Mouse (Mus musculus): ENCODE data around the gene Krtap19-4. TPM values are rescaled to one million over a fixed set of nuclear protein-coding genes. Genes with fewer than 3 reads are reported as not detected.

Gene Krtap19-4
- polyA plus RNA-seq (2012; rRNA removed), result not detected in 2 replicates

GRCm38 (mm10) chr16:88884989-88885388, at the start of gene Krtap19-4:
Gene Krtap19-4, minus strand, starts transcription at chr16:88885089.

GRCm38 (mm10) chr16:88932165-88932564, 47.3 kb upstream of the Krtap19-4 start, which contains the start of gene Krtap19-9b:
Gene Krtap19-9b, minus strand, starts transcription at chr16:88932265.

GRCm38 (mm10) chr16:88896357-88896756, 11.5 kb upstream of the Krtap19-4 start, which contains the start of gene Krtap19-5:
Gene Krtap19-5, minus strand, starts transcription at chr16:88896457.

GRCm38 (mm10) chr16:88877938-88878337, 7.0 kb downstream of the Krtap19-4 start, which contains the start of gene Krtap19-3:
Gene Krtap19-3, minus strand, starts transcription at chr16:88878038.

GRCm38 (mm10) chr16:88874169-88874568, 10.7 kb downstream of the Krtap19-4 start, which contains the start of gene Krtap19-2:
Gene Krtap19-2, minus strand, starts transcription at chr16:88874269.

GRCm38 (mm10) chr16:88869311-88869710, 15.6 kb downstream of the Krtap19-4 start, which contains the start of gene Krtap19-1:
Gene Krtap19-1, minus strand, starts transcription at chr16:88869411.

Other genes starting within 250 kb of the Krtap19-4 start
- gene Krtap26-1, start 237.3 kb downstream of the Krtap19-4 start, polyA plus RNA-seq (2012; rRNA removed), result not detected in 2 replicates
- gene Krtap27-1, start 213.4 kb downstream of the Krtap19-4 start, polyA plus RNA-seq (2012; rRNA removed), result not detected in 2 replicates
- gene 2310061N02Rik, start 177.1 kb downstream of the Krtap19-4 start, polyA plus RNA-seq (2012; rRNA removed), result not detected in 2 replicates
- not detected in 2 replicates for gene Krtap13-1, start 156.2 kb downstream of the Krtap19-4 start, polyA plus RNA-seq (2012; rRNA removed)
- not detected in 2 replicates for gene Krtap13, start 133.5 kb downstream of the Krtap19-4 start, polyA plus RNA-seq (2012; rRNA removed)
- gene 2310034C09Rik, start 126.2 kb downstream of the Krtap19-4 start, polyA plus RNA-seq (2012; rRNA removed), result not detected in 2 replicates
- gene 2310057N15Rik, start 110.9 kb downstream of the Krtap19-4 start, polyA plus RNA-seq (2012; rRNA removed), result not detected in 2 replicates
- gene Gm5965, start 107.2 kb downstream of the Krtap19-4 start, polyA plus RNA-seq (2012; rRNA removed), result not detected in 2 replicates
- not detected in 2 replicates for gene Gm20741, start 72.9 kb downstream of the Krtap19-4 start, polyA plus RNA-seq (2012; rRNA removed)
- not detected in 2 replicates for gene Krtap15, start 64.9 kb downstream of the Krtap19-4 start, polyA plus RNA-seq (2012; rRNA removed)
- gene Krtap14, start 58.9 kb downstream of the Krtap19-4 start, polyA plus RNA-seq (2012; rRNA removed), result not detected in 2 replicates
- gene Krtap19-1, start 15.7 kb downstream of the Krtap19-4 start, polyA plus RNA-seq (2012; rRNA removed), result not detected in 2 replicates
- not detected in 2 replicates for gene Krtap19-2, start 10.8 kb downstream of the Krtap19-4 start, polyA plus RNA-seq (2012; rRNA removed)
- gene Krtap19-3, start 7.1 kb downstream of the Krtap19-4 start, polyA plus RNA-seq (2012; rRNA removed), result not detected in 2 replicates
- gene Krtap19-5, start 11.4 kb upstream of the Krtap19-4 start, polyA plus RNA-seq (2012; rRNA removed), result not detected in 2 replicates
- gene Krtap19-9b, start 47.2 kb upstream of the Krtap19-4 start, polyA plus RNA-seq (2012; rRNA removed), result not detected in 2 replicates
- gene Krtap16-3, start 77.8 kb upstream of the Krtap19-4 start, polyA plus RNA-seq (2012; rRNA removed), result not detected in 2 replicates
- gene Krtap22-2, start 125.7 kb upstream of the Krtap19-4 start, polyA plus RNA-seq (2012; rRNA removed), result not detected in 2 replicates
- not detected in 2 replicates for gene Gm10229, start 130.2 kb upstream of the Krtap19-4 start, polyA plus RNA-seq (2012; rRNA removed)
- gene Krtap6-1, start 146.6 kb upstream of the Krtap19-4 start, polyA plus RNA-seq (2012; rRNA removed), result not detected in 2 replicates
- gene Gm10228, start 156.4 kb upstream of the Krtap19-4 start, polyA plus RNA-seq (2012; rRNA removed), result not detected in 2 replicates
- gene Krtap6-5, start 162.8 kb upstream of the Krtap19-4 start, polyA plus RNA-seq (2012; rRNA removed), result not detected in 2 replicates
- gene 1110025L11Rik, start 178.9 kb upstream of the Krtap19-4 start, polyA plus RNA-seq (2012; rRNA removed), result not detected in 2 replicates
- not detected in 2 replicates for gene Krtap6-3, start 198.9 kb upstream of the Krtap19-4 start, polyA plus RNA-seq (2012; rRNA removed)